Mouse (Mus musculus): ENCODE measurements around the gene Ccdc162.

GRCm38 (mm10) chr10:41571065-41571464 is 145.4 kb downstream of the Ccdc162 start:
- no peak for TF ChIP-seq CTCF (IDR thresholded peaks at IDR 0.05; ENCODE audit: low read depth)
- TF ChIP-seq EP300 (optimal IDR thresholded peaks at IDR 0.05), result no peak

All from stomach, postnatal 0 days (tissue).